Mouse (Mus musculus) CH12.LX (cell line): ENCODE data around the gene Synpo2l. TPM values are rescaled to one million over a fixed set of nuclear protein-coding genes. Genes with fewer than 3 reads are reported as not detected.

Experiments used
- DNase-seq: peaks from one replicate; pipeline ENCODE4 v3.0.0-alpha.2; 2013; ENCODE audit errors: extremely low read depth
- H3K27ac ChIP-seq: 2 replicates; pipeline ENCODE4 v1.5.1; 2012; ENCODE audit warnings: low read depth, mild to moderate bottlenecking, control low read depth, moderate library complexity; ENCODE audit not compliant: insufficient read depth
- H3K27me3 ChIP-seq: replicated peaks from 2 replicates; pipeline ENCODE3; 2012; ENCODE audit warnings: inconsistent platforms
- H3K36me3 ChIP-seq, 2 experiments: replicated peaks in 1 of 2; 2 replicates each; pipeline versions ENCODE3 to v1.6.1; 2012; ENCODE audit warnings: inconsistent platforms in 1 of 2, low read length in 1 of 2, mild to moderate bottlenecking in 1 of 2, mixed read lengths in 1 of 2, moderate library complexity in 1 of 2; ENCODE audit not compliant: control insufficient read depth in 1 of 2, insufficient read depth in 1 of 2
- H3K4me1 ChIP-seq, 2 experiments: 2 replicates each; pipeline ENCODE4 v1.6.1; 2012; ENCODE audit warnings: inconsistent platforms in 1 of 2, moderate library complexity in 1 of 2; ENCODE audit not compliant: insufficient read depth in 2 of 2, control insufficient read depth in 1 of 2
- H3K4me2 ChIP-seq: 2 replicates; pipeline ENCODE4 v1.6.1; 2012; ENCODE audit warnings: low read depth, mild to moderate bottlenecking, control low read depth; ENCODE audit not compliant: poor library complexity, insufficient read depth, severe bottlenecking
- H3K4me3 ChIP-seq, 3 experiments: fragments of 150-350 bp in 1 of 3; sonication (generic) in 1 of 3; replicated peaks in 1 of 3; 2 replicates each; pipeline versions ENCODE3 to v1.5.1; 2011 to 2012; ENCODE audit warnings: low read depth in 2 of 3, low read length in 2 of 3, mild to moderate bottlenecking in 2 of 3, moderate library complexity in 2 of 3, control low read depth in 1 of 3, improper control_type of control experiment in 1 of 3, inconsistent platforms in 1 of 3, mixed read lengths in 1 of 3; ENCODE audit not compliant: poor library complexity in 1 of 3
- H3K79me2 ChIP-seq: replicated peaks from 2 replicates; pipeline ENCODE4 v1.6.1; 2012; ENCODE audit warnings: mild to moderate bottlenecking, moderate library complexity; ENCODE audit not compliant: control insufficient read depth, poor library complexity, insufficient read depth, severe bottlenecking; ENCODE audit errors: extremely low read depth
- H3K9ac ChIP-seq: 2 replicates; pipeline ENCODE4 v1.6.1; 2012; ENCODE audit warnings: low read depth, mild to moderate bottlenecking, control low read depth, moderate library complexity; ENCODE audit not compliant: insufficient read depth
- H3K9me3 ChIP-seq: replicated peaks from 2 replicates; pipeline ENCODE3; 2012; ENCODE audit warnings: low read length, inconsistent platforms, mixed read lengths
- BHLHE40 ChIP-seq: IDR thresholded peaks from 2 replicates; pipeline ENCODE4 v1.6.1; 2011; ENCODE audit warnings: mild to moderate bottlenecking, low read depth, low read length, improper control_type of control experiment
- CHD1 ChIP-seq: IDR thresholded peaks from 2 replicates; pipeline ENCODE4 v1.6.1; 2012; ENCODE audit warnings: low read depth, low read length, improper control_type of control experiment, inconsistent platforms
- CHD2 ChIP-seq: IDR thresholded peaks from 2 replicates; pipeline ENCODE4 v1.6.1; 2011; ENCODE audit warnings: low read length, improper control_type of control experiment
- E2F4 ChIP-seq: IDR thresholded peaks from 2 replicates; pipeline ENCODE4 v1.6.1; 2011; ENCODE audit warnings: low read depth, low read length, improper control_type of control experiment; ENCODE audit not compliant: insufficient replicate concordance
- ELF1 ChIP-seq: IDR thresholded peaks from 2 replicates; pipeline ENCODE4 v1.6.1; 2014; ENCODE audit warnings: low read depth, mild to moderate bottlenecking, inconsistent platforms, low read length, improper control_type of control experiment
- EP300 ChIP-seq: IDR thresholded peaks from 2 replicates; pipeline ENCODE4 v1.6.1; 2011; ENCODE audit warnings: low read length, improper control_type of control experiment
- ETS1 ChIP-seq: conservative IDR thresholded peaks from 2 replicates; pipeline ENCODE4 v1.6.1; 2012; ENCODE audit warnings: low read depth, mild to moderate bottlenecking, inconsistent platforms, low read length, improper control_type of control experiment, moderate library complexity
- GABPA ChIP-seq: IDR thresholded peaks from 2 replicates; pipeline ENCODE4 v1.6.1; 2012; ENCODE audit warnings: low read depth, low read length, improper control_type of control experiment, inconsistent platforms; ENCODE audit not compliant: insufficient replicate concordance
- HCFC1 ChIP-seq: IDR thresholded peaks from 2 replicates; pipeline ENCODE4 v1.6.1; 2012; ENCODE audit warnings: low read depth, mild to moderate bottlenecking, inconsistent platforms, low read length, improper control_type of control experiment
- IRF4 ChIP-seq: IDR thresholded peaks from 2 replicates; pipeline ENCODE4 v1.6.1; 2014; ENCODE audit warnings: low read depth, mild to moderate bottlenecking, inconsistent platforms, low read length, improper control_type of control experiment
- JUN ChIP-seq: IDR thresholded peaks from 2 replicates; pipeline ENCODE4 v1.6.1; 2011; ENCODE audit warnings: low read depth, mild to moderate bottlenecking, low read length, improper control_type of control experiment, moderate library complexity; ENCODE audit not compliant: insufficient read depth
- JUND ChIP-seq: conservative IDR thresholded peaks from 2 replicates; pipeline ENCODE4 v1.6.1; 2011; ENCODE audit warnings: low read depth, low read length, improper control_type of control experiment
- KAT2A ChIP-seq: IDR thresholded peaks from 2 replicates; pipeline ENCODE4 v1.6.1; 2012; ENCODE audit warnings: low read length, improper control_type of control experiment, inconsistent platforms; ENCODE audit not compliant: insufficient replicate concordance
- MAFK ChIP-seq: IDR thresholded peaks from 2 replicates; pipeline ENCODE4 v1.6.1; 2011; ENCODE audit warnings: low read length, improper control_type of control experiment; ENCODE audit not compliant: insufficient replicate concordance
- MAZ ChIP-seq: IDR thresholded peaks from 2 replicates; pipeline ENCODE4 v1.6.1; 2012; ENCODE audit warnings: low read depth, mild to moderate bottlenecking, inconsistent platforms, low read length, improper control_type of control experiment, moderate library complexity
- MEF2A ChIP-seq: IDR thresholded peaks from 2 replicates; pipeline ENCODE4 v1.6.1; 2014; ENCODE audit warnings: low read depth, mild to moderate bottlenecking, inconsistent platforms, low read length, improper control_type of control experiment, borderline replicate concordance
- MXI1 ChIP-seq: IDR thresholded peaks from 2 replicates; pipeline ENCODE4 v1.6.1; 2011; ENCODE audit warnings: mild to moderate bottlenecking, low read depth, low read length, improper control_type of control experiment
- MYC ChIP-seq: IDR thresholded peaks from 2 replicates; pipeline ENCODE4 v1.6.1; 2011; ENCODE audit warnings: low read depth, mild to moderate bottlenecking, improper control_type of control experiment, low read length
- NELFE ChIP-seq: IDR thresholded peaks from 2 replicates; pipeline ENCODE4 v1.6.1; 2011; ENCODE audit warnings: low read depth, low read length, improper control_type of control experiment
- PAX5 ChIP-seq: IDR thresholded peaks from 2 replicates; pipeline ENCODE4 v1.6.1; 2012; ENCODE audit warnings: low read length, inconsistent platforms, mixed read lengths
- POLR2A ChIP-seq: IDR thresholded peaks from 2 replicates; pipeline ENCODE4 v1.6.1; 2011; ENCODE audit warnings: low read depth, mild to moderate bottlenecking, improper control_type of control experiment, low read length
- POLR2AphosphoS2 ChIP-seq: IDR thresholded peaks from 2 replicates; pipeline ENCODE4 v1.6.1; 2011; ENCODE audit warnings: low read depth, low read length, improper control_type of control experiment
- RCOR1 ChIP-seq: conservative IDR thresholded peaks from 2 replicates; pipeline ENCODE4 v1.6.1; 2012; ENCODE audit warnings: low read depth, mild to moderate bottlenecking, inconsistent platforms, low read length, improper control_type of control experiment
- SIN3A ChIP-seq: IDR thresholded peaks from 2 replicates; pipeline ENCODE4 v1.6.1; 2012; ENCODE audit warnings: low read length, improper control_type of control experiment, inconsistent platforms
- SMC3 ChIP-seq: IDR thresholded peaks from 2 replicates; pipeline ENCODE4 v1.6.1; 2011; ENCODE audit warnings: low read depth, low read length, improper control_type of control experiment
- TBP ChIP-seq: conservative IDR thresholded peaks from 2 replicates; pipeline ENCODE4 v1.6.1; 2011; ENCODE audit warnings: low read depth, low read length, improper control_type of control experiment
- TCF12 ChIP-seq: IDR thresholded peaks from 2 replicates; pipeline ENCODE4 v1.6.1; 2014; ENCODE audit warnings: low read depth, mild to moderate bottlenecking, inconsistent platforms, low read length, improper control_type of control experiment
- UBTF ChIP-seq: IDR thresholded peaks from 2 replicates; pipeline ENCODE4 v1.6.1; 2012; ENCODE audit warnings: low read depth, mild to moderate bottlenecking, inconsistent platforms, low read length, improper control_type of control experiment, moderate library complexity
- USF1 ChIP-seq: IDR thresholded peaks from 2 replicates; pipeline ENCODE4 v1.6.1; 2014; ENCODE audit warnings: low read depth, mild to moderate bottlenecking, inconsistent platforms, low read length, improper control_type of control experiment
- USF2 ChIP-seq: conservative IDR thresholded peaks from 2 replicates; pipeline ENCODE4 v1.6.1; 2011; ENCODE audit warnings: low read depth, low read length, improper control_type of control experiment
- ZC3H11A ChIP-seq: IDR thresholded peaks from 2 replicates; pipeline ENCODE4 v1.6.1; 2012; ENCODE audit warnings: low read depth, mild to moderate bottlenecking, inconsistent platforms, low read length, improper control_type of control experiment
- ZKSCAN1 ChIP-seq: IDR thresholded peaks from 2 replicates; pipeline ENCODE4 v1.6.1; 2012; ENCODE audit warnings: low read depth, inconsistent platforms, low read length, improper control_type of control experiment, borderline replicate concordance
- ZMIZ1 ChIP-seq: IDR thresholded peaks from 2 replicates; pipeline ENCODE4 v1.6.1; 2012; ENCODE audit warnings: low read depth, mild to moderate bottlenecking, inconsistent platforms, low read length, improper control_type of control experiment
- ZNF384 ChIP-seq: IDR thresholded peaks from 2 replicates; pipeline ENCODE4 v1.6.1; 2012; ENCODE audit warnings: low read depth, low read length, improper control_type of control experiment, inconsistent platforms
- dilution Hi-C: fragments of 300-500 bp; cut with MboI; formaldehyde crosslinking; loops from 2 replicates; pipeline ENCODE4 v1.14.3; 2020; ENCODE audit warnings: low sequenced_read_pairs; ENCODE audit not compliant: extremely low pct_unique_long_range_greater_than_20kb, extremely low pct_ligation_motif_present
- in situ Hi-C: fragments of 300-500 bp; cut with MboI; formaldehyde crosslinking; loops from 3 replicates; pipeline ENCODE4 v1.14.3; 2019; ENCODE audit warnings: low sequenced_read_pairs, low pct_ligation_motif_present, low pct_unique_long_range_greater_than_20kb, mixed read lengths
- polyA plus RNA-seq: library from polyadenylated mRNA; unstranded; fragments of >175 nt; gene quantifications from 2 replicates; pipeline ENCODE4 v1.2.1, GENCODE M21; 2012; ENCODE audit warnings: low read depth; ENCODE audit not compliant: insufficient read length
- total RNA-seq, 2 experiments: library from RNA; depleted of rRNA; stranded (reverse); fragments of 300-350 nt in 1 of 2; fragments of >200 nt in 1 of 2; gene quantifications; 2 replicates each; pipeline ENCODE4 v1.2.3; 2012 to 2014

The Synpo2l gene
- total and polyA plus RNA-seq, 3 experiments = 0.04 to 0.13 TPM; not detected in 1

GRCm38 (mm10) chr14:20640644-20641437 lies 27.3 kb downstream of the Synpo2l start, which contains the start of gene Usp54 (continued):
- TF ChIP-seq HCFC1 = peak; percentile 70
- TF ChIP-seq MAZ = 0 out of 2 replicates have a peak, but pooled peaks have one; percentile 78

- Histone ChIP-seq H3K4me3 (peak overlapping the region; percentile 80 to 88 (median 86)), H3K27me3 (no peaks in the 10 kb centered on the region), H3K4me1 (peaks cover 0 to 22% of the 10 kb centered on the region in 2 experiments; a peak in 2 of 4 replicates), H3K9ac (peak overlapping the region; percentile 36), H3K4me2 (peak overlapping the region; percentile 45), H3K36me3 (peaks cover 0 to 9% of the 10 kb centered on the region in 2 experiments), H3K79me2 (peaks cover 3% of the 10 kb centered on the region), H3K9me3 (no peaks in the 10 kb centered on the region), H3K27ac (peak overlapping the region; percentile 27; the same call in 1 of the 2 replicates)
- in situ Hi-C loops = no loop called here
- dilution Hi-C loops = no loop called here
- DNase-seq = peak; percentile 86
- TF ChIP-seq EP300 (no peak), TCF12 (no peak), MYC (peak; percentile 95), JUND (no peak), TBP (0 out of 2 replicates have a peak, but pooled peaks have one; percentile 30), ZC3H11A (no peak), ZMIZ1 (no peak), HCFC1 (no peak), USF1 (no peak), NELFE (peak; percentile 25; the same call in 1 of the 2 replicates), MXI1 (peak; percentile 81; the same call in 1 of the 2 replicates), GABPA (no peak), ZKSCAN1 (no peak), MEF2A (no peak; the same call in 1 of the 2 replicates), PAX5 (no peak), SMC3 (no peak), POLR2AphosphoS2 (no peak), USF2 (no peak), SIN3A (peak; percentile 73; the same call in 1 of the 2 replicates), RCOR1 (no peak), JUN (no peak), BHLHE40 (peak; percentile 91), E2F4 (no peak), ELF1 (no peak), CHD1 (0 out of 2 replicates have a peak, but pooled peaks have one; percentile 8), ETS1 (no peak; the same call in 1 of the 2 replicates), MAFK (no peak), ZNF384 (no peak; the same call in 1 of the 2 replicates), UBTF (no peak), KAT2A (no peak), MAZ (no peak), CHD2 (no peak), IRF4 (no peak), POLR2A (peak; percentile 54)
Observed at GRCm38 (mm10) chr14:20639918-20640619, 28.1 kb downstream of the Synpo2l start.
